Mouse (Mus musculus) myocyte (in vitro differentiated cells): ENCODE results near the gene Sdc3. TPM values are rescaled to one million over a fixed set of nuclear protein-coding genes. Genes with fewer than 3 reads are reported as not detected.

Source experiments
- H3K27me3 ChIP-seq: one replicate; pipeline ENCODE4 v1.6.1; 2011; ENCODE audit not compliant: control insufficient read depth, insufficient read depth, insufficient read length
- H3K36me3 ChIP-seq: one replicate; pipeline ENCODE4 v1.6.1; 2011; ENCODE audit not compliant: control insufficient read depth, insufficient read depth
- H3K4me2 ChIP-seq: one replicate; pipeline ENCODE4 v1.6.1; 2011; ENCODE audit warnings: low read depth, control low read depth
- H3K4me3 ChIP-seq: one replicate; pipeline ENCODE4 v1.5.1; 2011; ENCODE audit warnings: mild to moderate bottlenecking, control low read depth, moderate library complexity
- H3K79me2 ChIP-seq: one replicate; pipeline ENCODE4 v1.6.1; 2011; ENCODE audit not compliant: control insufficient read depth, insufficient read depth
- H3ac ChIP-seq: one replicate; pipeline ENCODE4 v1.6.1; 2011; ENCODE audit not compliant: control insufficient read depth, insufficient read length
- CEBPB ChIP-seq: IDR thresholded peaks from 2 replicates; pipeline ENCODE4 v1.6.1; 2011; ENCODE audit warnings: mild to moderate bottlenecking, moderate library complexity; ENCODE audit not compliant: poor library complexity, insufficient read depth, severe bottlenecking
- MYOD1 ChIP-seq, 3 experiments: IDR thresholded peaks; one replicate each; pipeline ENCODE4 v1.6.1; 2011; ENCODE audit warnings: control low read depth in 2 of 3, low read depth in 2 of 3, mild to moderate bottlenecking in 2 of 3, moderate library complexity in 1 of 3; ENCODE audit not compliant: insufficient read length in 2 of 3, control insufficient read depth in 1 of 3
- POLR2A ChIP-seq: IDR thresholded peaks from one replicate; pipeline ENCODE4 v1.6.1; 2011; ENCODE audit warnings: low read depth, mild to moderate bottlenecking, control low read depth, moderate library complexity; ENCODE audit not compliant: insufficient read length
- REST ChIP-seq: IDR thresholded peaks from one replicate; pipeline ENCODE4 v1.6.1; 2011; ENCODE audit warnings: mild to moderate bottlenecking, control low read depth, moderate library complexity; ENCODE audit not compliant: insufficient read depth, insufficient read length
- SRF ChIP-seq: IDR thresholded peaks from one replicate; pipeline ENCODE4 v1.6.1; 2011; ENCODE audit warnings: low read depth; ENCODE audit not compliant: control insufficient read depth, insufficient read length
- TCF12 ChIP-seq: IDR thresholded peaks from one replicate; pipeline ENCODE4 v1.6.1; 2011; ENCODE audit warnings: mild to moderate bottlenecking, control low read depth; ENCODE audit not compliant: poor library complexity, insufficient read depth, severe bottlenecking
- polyA plus RNA-seq: library from polyadenylated mRNA; unstranded; fragments of >200 nt; fragmentation: generic; extraction: Trizol; gene quantifications from one replicate; pipeline ENCODE4 v1.2.1, GENCODE M21; 2012; ENCODE audit warnings: missing spikeins

Sdc3 gene
- polyA plus RNA-seq, 1 experiment = 15.8 TPM

DNA sequence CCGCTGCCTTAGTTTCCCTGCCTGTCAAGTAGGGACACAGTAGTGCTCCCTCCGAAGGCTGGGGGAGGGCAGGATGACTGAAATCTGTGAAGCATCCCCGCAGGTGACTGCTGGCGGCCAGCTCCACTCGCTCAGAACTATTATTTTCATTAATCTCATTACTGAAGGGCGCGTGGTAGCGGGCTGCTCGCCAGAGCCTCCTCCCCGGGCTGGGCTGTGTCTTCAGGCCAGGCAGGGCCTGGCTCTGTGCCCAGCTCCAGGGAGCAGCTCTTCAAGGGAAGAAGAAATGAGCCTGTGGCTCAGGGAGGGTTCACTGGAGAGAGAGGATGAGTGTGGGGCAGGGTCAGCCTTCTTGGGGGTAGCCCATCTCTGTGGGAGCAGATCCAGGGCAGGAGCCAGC lies 82.3 kb downstream of the Sdc3 start:
- no peak overlapping the region for H3ac ChIP-seq
- H3K4me2 ChIP-seq = no peak overlapping the region
- H3K4me3 ChIP-seq = no peak overlapping the region
- no peaks in the 10 kb centered on the region for H3K36me3 ChIP-seq
- H3K27me3 ChIP-seq = no peaks in the 10 kb centered on the region
- no peaks in the 10 kb centered on the region for H3K79me2 ChIP-seq
- TF ChIP-seq POLR2A = no peak
- TF ChIP-seq TCF12 = no peak
- no peak for TF ChIP-seq MYOD1 (IDR thresholded peaks at IDR 0.05; ENCODE audit: control insufficient read depth in 1 of 3, insufficient read length in 2 of 3, low read depth in 2 of 3)
- TF ChIP-seq REST = no peak
- TF ChIP-seq CEBPB = no peak
- no peak for TF ChIP-seq SRF

Other genes with a start within 250 kb of the Sdc3 start
- 19.6 TPM for gene Nkain1, start 218.4 kb upstream of the Sdc3 start, polyA plus RNA-seq
- 28.2 TPM for gene Pum1, start 129.2 kb upstream of the Sdc3 start, polyA plus RNA-seq
- 0.06 TPM for gene Laptm5, start 120.6 kb downstream of the Sdc3 start, polyA plus RNA-seq
- not detected for gene Matn1, start 151.8 kb downstream of the Sdc3 start, polyA plus RNA-seq